ENCODE assay signal across 32 mouse cellular contexts in genomic region chr15:103371741-103372140, GRCm38 (mm10). TPM values are rescaled to one million over a fixed set of nuclear protein-coding genes. Genes with fewer than 3 reads are reported as not detected.
DNase-seq lines count a peak whose midpoint lies in the region; ATAC-seq and TF ChIP-seq lines count a peak whose summit lies in the region.
"Had no signal": no experiment of that assay in that cellular context is flagged by ENCODE, and none has a peak within 500 bp of the region (broad histone marks: within the 10 kb centered on the region; RNA-seq: fewer than 3 reads in every experiment).

No protein-coding gene starts in this region.

- no peak overlapping the region for H3K4me3 ChIP-seq in heart, adult 2 months
- no peak overlapping the region for H3K4me3 ChIP-seq in forebrain, embryonic 14.5 days (ENCODE audit: low read depth, low read length)
- H3K4me3 ChIP-seq: embryonic facial prominence, embryonic 13.5 days; hindbrain, embryonic 12.5 days; left cerebral cortex, adult 2 months had no signal

- no peak for TF ChIP-seq EP300 in heart, adult 2 months (IDR thresholded peaks at IDR 0.05; ENCODE audit: insufficient read depth, low read depth, low read length)

- no peak for ATAC-seq in forebrain, embryonic 14.5 days
- ATAC-seq: forebrain, embryonic 16.5 days; intestine, postnatal 0 days; liver, postnatal 0 days had no signal

- H3K79me2 ChIP-seq in heart, adult 2 months (replicated peaks; ENCODE audit: control insufficient read depth, insufficient read depth, low read length), result no peaks in the 10 kb centered on the region

- H3K27ac ChIP-seq in heart, adult 2 months, result peak overlapping the region; percentile 31
- H3K27ac ChIP-seq in forebrain, embryonic 14.5 days (ENCODE audit: low read depth, low read length), result no peak overlapping the region
- H3K27ac ChIP-seq: embryonic facial prominence, embryonic 13.5 days; hindbrain, embryonic 12.5 days; left cerebral cortex, adult 2 months had no signal

- peaks cover 3% of the 10 kb centered on the region; the same call in 1 of the 2 replicates for H3K36me3 ChIP-seq in heart, adult 2 months (ENCODE audit: control insufficient read depth, insufficient read depth, low read length)
- no peaks in the 10 kb centered on the region for H3K36me3 ChIP-seq in forebrain, embryonic 14.5 days (ENCODE audit: control insufficient read depth, insufficient read depth, low read length)
- H3K36me3 ChIP-seq: embryonic facial prominence, embryonic 13.5 days; G1E; hindbrain, embryonic 12.5 days had no signal

- intact Hi-C loops in heart, adult 2 months (cut with DNase I), result no loop called here
- intact Hi-C loops in heart, postnatal 25 days (cut with DNase I), result no loop called here

- TF ChIP-seq POLR2A in heart, adult 2 months (IDR thresholded peaks at IDR 0.05; ENCODE audit: insufficient read depth, low read depth, low read length), result no peak

- no peak for TF ChIP-seq CTCF in heart, adult 2 months (IDR thresholded peaks at IDR 0.05)

- peak overlapping the region; percentile 19; the same call in 1 of the 2 replicates for H3K9ac ChIP-seq in heart, adult 2 months (ENCODE audit: low read depth, low read length)
- H3K9ac ChIP-seq in forebrain, embryonic 14.5 days (ENCODE audit: low read length), result no peak overlapping the region
- H3K9ac ChIP-seq: embryonic facial prominence, embryonic 13.5 days; hindbrain, embryonic 12.5 days; liver, postnatal 0 days had no signal

- no peak overlapping the region for H3K4me2 ChIP-seq in forebrain, embryonic 14.5 days (ENCODE audit: low read length)
- H3K4me2 ChIP-seq: embryonic facial prominence, embryonic 13.5 days; hindbrain, embryonic 12.5 days; liver, embryonic 11.5 days; midbrain, embryonic 11.5 days had no signal

- DNase-seq in heart, adult 2 months, result no peak
- DNase-seq in heart, postnatal 25 days (ENCODE audit: low spot score), result no peak
- DNase-seq in 3T3-L1 (ENCODE audit: low read depth, low spot score), result peak; percentile 84
- DNase-seq in ZHBTc4 (ENCODE audit: low read depth, low spot score), result peak; percentile 36
- DNase-seq in heart, postnatal 4 days, result peak; percentile 7
- no peak for DNase-seq in urinary bladder, postnatal 4 days (ENCODE audit: low spot score in 2 of 2)
- no peak for DNase-seq in forebrain, embryonic 14.5 days (ENCODE audit: low spot score)
- DNase-seq in spleen, postnatal 14 days (ENCODE audit: low spot score in 2 of 2), result no peak
- DNase-seq: adrenal gland, postnatal 14 days; B cell, adult 2 months; cerebellum, adult 2 months; cerebellum, postnatal 25 days; liver, postnatal 0 days; lung, postnatal 14 days; right cerebral cortex, postnatal 25 days; spleen, adult 18-20 months; thymus, adult 2 months; thymus, postnatal 4 days had no signal

- peaks cover 21% of the 10 kb centered on the region for H3K4me1 ChIP-seq in heart, adult 2 months (ENCODE audit: control insufficient read depth, insufficient read depth, low read length)
- H3K4me1 ChIP-seq in forebrain, embryonic 14.5 days (ENCODE audit: control insufficient read depth, insufficient read depth, low read length), result 0 out of 2 replicates have a peak, but pooled peaks cover 3% of the 10 kb centered on the region

- H3K27me3 ChIP-seq in heart, adult 2 months (ENCODE audit: control insufficient read depth, insufficient read depth, low read length), result no peaks in the 10 kb centered on the region
- H3K27me3 ChIP-seq in forebrain, embryonic 14.5 days (replicated peaks; ENCODE audit: control insufficient read depth, insufficient read depth, low read length), result 0 out of 2 replicates have a peak, but pooled peaks cover under 1% of the 10 kb centered on the region
- H3K27me3 ChIP-seq: CH12.LX; embryonic facial prominence, embryonic 13.5 days had no signal

- WGBS in heart, adult 2 months, result 35% methylated on average over 1 of the region's 1 CpGs
- WGBS in forebrain, embryonic 14.5 days, result 85% methylated on average over 1 of the region's 1 CpGs

- H3K9me3 ChIP-seq in forebrain, embryonic 14.5 days (replicated peaks; ENCODE audit: control insufficient read depth, low read length), result no peaks in the 10 kb centered on the region
- H3K9me3 ChIP-seq: embryonic facial prominence, embryonic 13.5 days; G1E; hindbrain, embryonic 12.5 days had no signal

RNA-seq across cellular contexts. Expression of gene Itga5, which starts 5.2 kb away (rescaled TPM):
- total RNA-seq in heart, adult 2 months (2021), result 10 to 100 TPM; 36.4 to 36.7 TPM
- 38.6 and 44.6 TPM in 2 replicates for polyA plus RNA-seq in heart, adult 2 months (2012; rRNA removed)
- total RNA-seq in heart, postnatal 25 days (2021), result 10 to 100 TPM; 48.1 to 48.2 TPM
- total RNA-seq in heart, postnatal 4 days (2021), result 100 to 1,000 TPM; 120 to 121 TPM
- polyA plus RNA-seq in forebrain, embryonic 14.5 days (2014; fragmentation: Nextera tagmentation; extraction: Ambion mirVana), result 5.3 and 7.7 TPM in 2 replicates

RNA-seq across cellular contexts. Expression of gene Zfp385a, which starts 31.8 kb away (rescaled TPM):
- 10 to 100 TPM; 10.1 to 10.4 TPM for total RNA-seq in heart, adult 2 months (2021)
- 7.3 and 12.0 TPM in 2 replicates for polyA plus RNA-seq in heart, adult 2 months (2012; rRNA removed)
- 10 to 100 TPM; 12.5 to 13.7 TPM for total RNA-seq in heart, postnatal 25 days (2021)
- total RNA-seq in heart, postnatal 4 days (2021), result 10 to 100 TPM; 21.9 to 22.0 TPM
- polyA plus RNA-seq in forebrain, embryonic 14.5 days (2014; fragmentation: Nextera tagmentation; extraction: Ambion mirVana), result 11.7 and 13.9 TPM in 2 replicates

RNA-seq across cellular contexts. Expression of gene Gtsf1, which starts 58.5 kb away (rescaled TPM):
- total RNA-seq in heart, adult 2 months (2021), result not detected
- 0.51 and 0.64 TPM in 2 replicates for polyA plus RNA-seq in heart, adult 2 months (2012; rRNA removed)
- not detected for total RNA-seq in heart, postnatal 25 days (2021)
- 1 to 10 TPM; 1.3 to 1.8 TPM for total RNA-seq in heart, postnatal 4 days (2021)
- not detected in 2 replicates for polyA plus RNA-seq in forebrain, embryonic 14.5 days (2014; fragmentation: Nextera tagmentation; extraction: Ambion mirVana)
- total RNA-seq: adrenal gland, postnatal 14 days; CH12.LX; G1E; gastrocnemius, postnatal 14 days; layer of hippocampus, postnatal 10 days; left cerebral cortex, adult 2 months; megakaryocyte progenitor cell, adult 5-6 weeks; midbrain, postnatal 0 days; neutrophil, adult 5-6 weeks had no signal
- polyA plus RNA-seq: embryonic facial prominence, embryonic 13.5 days; forebrain, embryonic 16.5 days; G1E; hindbrain, embryonic 12.5 days; liver, embryonic 11.5 days; liver, postnatal 0 days; midbrain, embryonic 11.5 days; midbrain, postnatal 0 days; thymus, adult 2 months had no signal

Comparison
In these comparisons a context has a peak if more than half of its experiments do, and no peak if none do; other contexts are left out.
1. DNase-seq: peak in 3T3-L1 (single experiment), ZHBTc4 (single experiment) and heart, postnatal 4 days (single experiment); none in heart, adult 2 months (0 of 2), heart, postnatal 25 days (single experiment), urinary bladder, postnatal 4 days (0 of 2), forebrain, embryonic 14.5 days (single experiment) and spleen, postnatal 14 days (0 of 2).